Mouse (Mus musculus): ENCODE data around the gene Gss. TPM values are rescaled to one million over a fixed set of nuclear protein-coding genes. Genes with fewer than 3 reads are reported as not detected.

Gss gene
- 14.7 and 17.5 TPM in 2 replicates for polyA plus RNA-seq (2014; fragmentation: Nextera tagmentation; extraction: Ambion mirVana)

DNA sequence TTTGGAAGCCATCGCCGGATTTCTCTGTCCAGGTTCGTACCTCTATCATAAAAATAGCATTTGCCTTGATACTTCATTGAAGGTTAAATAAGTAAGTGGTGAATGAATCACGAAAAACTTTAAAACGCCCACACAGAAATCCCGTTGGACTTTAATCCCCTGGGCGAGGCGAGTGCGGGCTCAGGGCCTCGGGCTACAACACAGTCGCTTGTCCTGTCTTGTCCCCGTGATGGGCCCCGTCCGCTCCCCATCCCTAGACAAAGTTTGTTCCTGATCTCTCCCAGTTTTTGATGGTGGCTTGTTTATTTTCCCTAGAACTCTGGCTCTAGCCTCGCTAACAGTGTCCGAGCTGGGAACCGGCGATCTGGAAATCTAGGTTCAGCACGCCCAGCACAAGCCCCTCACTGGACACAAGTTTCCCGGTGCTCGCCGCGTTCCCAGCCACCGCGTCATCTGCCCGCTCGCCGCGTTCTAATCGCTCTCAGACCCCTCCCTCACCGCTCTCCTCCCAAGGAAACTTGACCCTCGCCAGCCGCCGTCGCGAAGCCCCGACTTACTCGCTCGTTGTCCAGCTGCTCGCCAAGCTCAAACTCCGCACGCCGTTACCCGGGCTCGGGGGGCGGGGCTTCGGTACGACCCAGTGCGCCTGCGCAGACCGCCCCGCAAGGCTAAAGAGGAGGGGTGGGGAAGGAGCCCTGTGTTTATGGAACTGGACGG lies at the start of gene Gss:
Gss (minus strand) TSS at position 674 of the 717 bp plus-strand sequence.
- no peaks in the 10 kb centered on the region for H3K27me3 ChIP-seq (ENCODE audit: control insufficient read depth, insufficient read depth, low read length)

GRCm38 (mm10) chr2:155641540-155642472 lies 49.2 kb upstream of the Gss start:
- ATAC-seq (ENCODE audit: low FRiP score), result 0 out of 2 replicates have a peak, but pooled peaks have one; percentile 38
- Histone ChIP-seq H3K9ac (ENCODE audit: low read length) (no peak overlapping the region), H3K9me3 (ENCODE audit: control insufficient read depth, low read length) (no peaks in the 10 kb centered on the region), H3K4me1 (ENCODE audit: control insufficient read depth, insufficient read depth, low read length) (no peaks in the 10 kb centered on the region), H3K27me3 (ENCODE audit: control insufficient read depth, insufficient read depth, low read length) (no peaks in the 10 kb centered on the region), H3K27ac (ENCODE audit: low read depth, low read length) (no peak overlapping the region; the same call in 1 of the 2 replicates), H3K36me3 (ENCODE audit: control insufficient read depth, insufficient read depth, low read length) (peaks cover 7% of the 10 kb centered on the region), H3K4me2 (no peak overlapping the region), H3K4me3 (ENCODE audit: low read depth, low read length) (no peak overlapping the region)
- whole genome bisulfite sequencing, result 87% methylated on average over 18 of the region's 18 CpGs
- DNase-seq (ENCODE audit: low spot score, missing footprints), result peak; percentile 75

More for the DNA sequence above, at the start of gene Gss:
- under 1% methylated on average over 53 of the region's 53 CpGs for WGBS
- peak within 1 kb of the TSS; percentile 75 for H3K4me2 ChIP-seq
- ATAC-seq (ENCODE audit: low FRiP score) (peak; percentile 95), DNase-seq (ENCODE audit: low spot score, missing footprints) (peak; percentile 100)
- peak within 1 kb of the TSS; percentile 76 for H3K27ac ChIP-seq (ENCODE audit: low read depth, low read length)
- no peaks in the 10 kb centered on the region for H3K9me3 ChIP-seq (ENCODE audit: control insufficient read depth, low read length)
- peak within 1 kb of the TSS; percentile 57 for H3K4me3 ChIP-seq (ENCODE audit: low read depth, low read length)
- H3K36me3 ChIP-seq (ENCODE audit: control insufficient read depth, insufficient read depth, low read length), result no peaks in the 10 kb centered on the region
- H3K4me1 ChIP-seq (ENCODE audit: control insufficient read depth, insufficient read depth, low read length), result peaks cover 4% of the 10 kb centered on the region
- peak within 1 kb of the TSS; percentile 76 for H3K9ac ChIP-seq (ENCODE audit: low read length)

GRCm38 (mm10) chr2:155640656-155641055 lies 48.0 kb upstream of the Gss start:
- no peak for DNase-seq (ENCODE audit: low spot score, missing footprints)
- no peak overlapping the region for H3K27ac ChIP-seq (ENCODE audit: low read depth, low read length)
- no peak for ATAC-seq (ENCODE audit: low FRiP score)
- no peaks in the 10 kb centered on the region for H3K9me3 ChIP-seq (ENCODE audit: control insufficient read depth, low read length)
- no peak overlapping the region for H3K9ac ChIP-seq (ENCODE audit: low read length)
- no peak overlapping the region for H3K4me2 ChIP-seq
- H3K4me3 ChIP-seq (ENCODE audit: low read depth, low read length), result no peak overlapping the region
- no peaks in the 10 kb centered on the region for H3K27me3 ChIP-seq (ENCODE audit: control insufficient read depth, insufficient read depth, low read length)
- H3K36me3 ChIP-seq (ENCODE audit: control insufficient read depth, insufficient read depth, low read length), result peaks cover 13% of the 10 kb centered on the region
- WGBS, result 83% methylated on average over 6 of the region's 6 CpGs
- H3K4me1 ChIP-seq (ENCODE audit: control insufficient read depth, insufficient read depth, low read length), result no peaks in the 10 kb centered on the region

DNA sequence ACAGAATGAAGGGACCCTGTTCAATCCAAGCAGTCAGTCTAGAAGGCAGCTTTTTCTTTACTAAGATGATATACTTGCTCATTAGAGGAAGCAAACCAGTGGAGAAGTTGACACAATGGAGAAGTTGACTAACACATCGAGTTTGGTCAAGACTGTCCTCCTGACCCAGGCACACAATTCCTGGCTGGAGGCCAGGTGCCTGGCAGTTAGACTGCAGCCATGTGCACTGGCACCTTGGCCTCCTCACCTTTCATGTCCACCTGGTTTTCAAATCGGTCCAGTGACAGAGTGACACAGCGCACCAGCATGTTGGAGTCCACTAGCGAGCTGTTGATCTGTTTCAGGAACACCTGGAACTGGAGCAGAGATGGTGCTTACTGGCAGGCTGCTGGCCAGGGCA lies 44.8 kb upstream of the Gss start:
- Histone ChIP-seq H3K4me3 (ENCODE audit: low read depth, low read length) (no peak overlapping the region), H3K4me2 (no peak overlapping the region), H3K9ac (ENCODE audit: low read length) (no peak overlapping the region), H3K9me3 (ENCODE audit: control insufficient read depth, low read length) (no peaks in the 10 kb centered on the region), H3K4me1 (ENCODE audit: control insufficient read depth, insufficient read depth, low read length) (no peaks in the 10 kb centered on the region), H3K27me3 (ENCODE audit: control insufficient read depth, insufficient read depth, low read length) (peaks cover 6% of the 10 kb centered on the region), H3K27ac (ENCODE audit: low read depth, low read length) (no peak overlapping the region), H3K36me3 (ENCODE audit: control insufficient read depth, insufficient read depth, low read length) (peaks cover 20% of the 10 kb centered on the region)
- DNase-seq (ENCODE audit: low spot score, missing footprints) (peak; percentile 0), ATAC-seq (ENCODE audit: low FRiP score) (no peak)
- 93% methylated on average over 4 of the region's 4 CpGs for WGBS

DNA sequence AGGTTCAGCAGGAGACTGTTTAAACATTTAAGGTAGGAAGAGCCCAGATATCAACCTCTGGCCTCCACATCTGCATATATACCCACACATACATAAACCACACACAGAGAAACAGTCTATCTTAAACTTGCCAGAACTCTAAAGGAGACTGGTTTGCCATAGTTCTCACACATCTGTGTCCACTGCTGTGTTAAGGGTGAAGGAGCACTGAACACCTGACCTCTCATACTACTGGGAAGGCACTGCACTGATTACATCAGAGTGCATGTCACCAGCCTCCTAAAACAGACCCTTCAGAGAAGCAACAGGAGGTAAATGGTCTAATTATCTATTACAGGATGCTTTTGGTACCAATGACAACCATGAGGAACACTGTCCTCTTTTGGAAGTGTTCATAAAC lies 44.3 kb upstream of the Gss start:
- ATAC-seq (ENCODE audit: low FRiP score) (no peak), DNase-seq (ENCODE audit: low spot score, missing footprints) (no peak)
- Histone ChIP-seq H3K36me3 (ENCODE audit: control insufficient read depth, insufficient read depth, low read length) (peaks cover 20% of the 10 kb centered on the region), H3K27ac (ENCODE audit: low read depth, low read length) (no peak overlapping the region), H3K9me3 (ENCODE audit: control insufficient read depth, low read length) (no peaks in the 10 kb centered on the region), H3K4me3 (ENCODE audit: low read depth, low read length) (no peak overlapping the region), H3K27me3 (ENCODE audit: control insufficient read depth, insufficient read depth, low read length) (peaks cover 11% of the 10 kb centered on the region), H3K4me2 (no peak overlapping the region), H3K9ac (ENCODE audit: low read length) (no peak overlapping the region), H3K4me1 (ENCODE audit: control insufficient read depth, insufficient read depth, low read length) (no peaks in the 10 kb centered on the region)

DNA sequence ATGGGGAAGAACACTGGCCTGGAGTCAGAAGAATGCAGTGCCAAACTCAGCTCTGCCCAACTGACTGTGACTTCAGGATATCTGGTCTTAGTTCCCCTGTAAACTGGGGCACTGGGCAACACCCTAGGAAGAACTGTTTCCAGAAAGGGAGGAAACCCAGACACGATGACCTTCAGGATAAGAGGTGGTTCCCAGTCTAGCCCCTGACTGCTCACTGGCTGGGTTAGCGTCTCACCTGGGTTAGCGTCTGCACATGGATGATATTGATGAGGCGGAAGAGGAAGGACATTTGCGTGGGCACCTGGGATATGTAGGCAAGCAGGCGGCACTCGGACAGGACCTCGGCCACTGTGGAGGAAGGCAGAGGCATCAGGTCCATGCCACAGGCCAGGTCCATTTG lies 43.4 kb upstream of the Gss start:
- 95% methylated on average over 8 of the region's 8 CpGs for WGBS
- no peak overlapping the region for H3K4me3 ChIP-seq (ENCODE audit: low read depth, low read length)
- H3K27me3 ChIP-seq (ENCODE audit: control insufficient read depth, insufficient read depth, low read length), result peaks cover 20% of the 10 kb centered on the region
- peaks cover 20% of the 10 kb centered on the region for H3K36me3 ChIP-seq (ENCODE audit: control insufficient read depth, insufficient read depth, low read length)
- H3K27ac ChIP-seq (ENCODE audit: low read depth, low read length), result no peak overlapping the region
- DNase-seq (ENCODE audit: low spot score, missing footprints) (peak; percentile 19), ATAC-seq (ENCODE audit: low FRiP score) (no peak)
- no peaks in the 10 kb centered on the region for H3K9me3 ChIP-seq (ENCODE audit: control insufficient read depth, low read length)
- no peak overlapping the region for H3K4me2 ChIP-seq
- H3K9ac ChIP-seq (ENCODE audit: low read length), result no peak overlapping the region
- 0 out of 2 replicates have a peak, but pooled peaks cover 2% of the 10 kb centered on the region for H3K4me1 ChIP-seq (ENCODE audit: control insufficient read depth, insufficient read depth, low read length)

DNA sequence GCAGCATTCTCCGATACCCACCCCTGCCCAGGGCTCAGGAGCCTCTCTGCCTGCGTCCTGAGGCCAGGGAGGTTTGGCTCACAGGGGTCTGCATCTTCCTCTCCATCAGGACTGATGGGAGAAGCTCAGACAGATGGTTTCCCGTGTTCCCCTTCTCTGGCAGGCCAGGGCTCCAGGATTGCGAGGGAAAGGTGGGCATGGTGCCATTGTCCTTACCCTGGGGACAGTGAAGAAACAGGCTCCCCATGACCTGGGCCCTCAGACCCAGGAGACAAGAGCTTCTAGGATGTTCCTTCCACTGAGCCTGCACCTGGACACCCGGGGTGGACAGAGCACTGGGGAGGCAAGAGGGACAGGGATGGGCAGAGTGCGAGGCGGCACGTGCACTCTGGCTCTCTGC lies 42.0 kb upstream of the Gss start:
- H3K9me3 ChIP-seq (ENCODE audit: control insufficient read depth, low read length), result no peaks in the 10 kb centered on the region
- no peak overlapping the region for H3K9ac ChIP-seq (ENCODE audit: low read length)
- H3K4me2 ChIP-seq, result no peak overlapping the region
- peaks cover 15% of the 10 kb centered on the region for H3K36me3 ChIP-seq (ENCODE audit: control insufficient read depth, insufficient read depth, low read length)
- no peak for ATAC-seq (ENCODE audit: low FRiP score)
- peaks cover 5% of the 10 kb centered on the region for H3K4me1 ChIP-seq (ENCODE audit: control insufficient read depth, insufficient read depth, low read length)
- 92% methylated on average over 8 of the region's 8 CpGs for WGBS
- no peak overlapping the region for H3K27ac ChIP-seq (ENCODE audit: low read depth, low read length)
- H3K4me3 ChIP-seq (ENCODE audit: low read depth, low read length), result no peak overlapping the region
- peak; percentile 2 for DNase-seq (ENCODE audit: low spot score, missing footprints)
- peaks cover 34% of the 10 kb centered on the region for H3K27me3 ChIP-seq (ENCODE audit: control insufficient read depth, insufficient read depth, low read length)

DNA sequence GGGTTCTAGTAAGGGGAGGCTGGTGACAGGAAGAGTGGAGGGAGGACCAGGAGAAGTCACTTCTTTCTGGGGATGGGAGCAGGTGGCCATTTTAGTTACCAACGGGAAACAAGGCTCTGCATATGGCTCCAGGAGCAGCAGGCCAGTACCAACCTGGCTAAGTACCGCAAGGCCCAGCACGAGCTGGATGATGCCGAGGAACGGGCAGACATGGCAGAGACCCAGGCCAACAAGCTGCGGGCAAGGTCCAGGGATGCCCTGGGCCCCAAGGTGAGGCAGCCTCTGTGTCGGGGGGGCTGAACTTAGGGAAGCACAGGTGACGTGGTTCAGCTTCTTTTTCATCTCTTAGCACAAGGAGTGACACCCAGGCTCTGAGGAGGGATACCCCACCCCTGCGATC lies 41.1 kb upstream of the Gss start:
- peaks cover 11% of the 10 kb centered on the region for H3K4me1 ChIP-seq (ENCODE audit: control insufficient read depth, insufficient read depth, low read length)
- no peak overlapping the region for H3K27ac ChIP-seq (ENCODE audit: low read depth, low read length)
- DNase-seq (ENCODE audit: low spot score, missing footprints), result peak; percentile 73
- no peak for ATAC-seq (ENCODE audit: low FRiP score)
- no peaks in the 10 kb centered on the region for H3K9me3 ChIP-seq (ENCODE audit: control insufficient read depth, low read length)
- H3K9ac ChIP-seq (ENCODE audit: low read length), result no peak overlapping the region
- H3K4me2 ChIP-seq, result no peak overlapping the region
- peaks cover 42% of the 10 kb centered on the region for H3K27me3 ChIP-seq (ENCODE audit: control insufficient read depth, insufficient read depth, low read length)
- H3K36me3 ChIP-seq (ENCODE audit: control insufficient read depth, insufficient read depth, low read length), result peaks cover 15% of the 10 kb centered on the region
- no peak overlapping the region for H3K4me3 ChIP-seq (ENCODE audit: low read depth, low read length)
- WGBS, result 92% methylated on average over 9 of the region's 9 CpGs

GRCm38 (mm10) chr2:155633121-155633520 lies 40.5 kb upstream of the Gss start:
- Histone ChIP-seq H3K9ac (ENCODE audit: low read length) (no peak overlapping the region), H3K27me3 (ENCODE audit: control insufficient read depth, insufficient read depth, low read length) (peaks cover 48% of the 10 kb centered on the region), H3K36me3 (ENCODE audit: control insufficient read depth, insufficient read depth, low read length) (peaks cover 15% of the 10 kb centered on the region), H3K4me1 (ENCODE audit: control insufficient read depth, insufficient read depth, low read length) (peaks cover 11% of the 10 kb centered on the region), H3K4me3 (ENCODE audit: low read depth, low read length) (no peak overlapping the region), H3K9me3 (ENCODE audit: control insufficient read depth, low read length) (no peaks in the 10 kb centered on the region), H3K4me2 (no peak overlapping the region), H3K27ac (ENCODE audit: low read depth, low read length) (no peak overlapping the region)
- no peak for ATAC-seq (ENCODE audit: low FRiP score)
- 66% methylated on average over 19 of the region's 19 CpGs for WGBS
- peak; percentile 79 for DNase-seq (ENCODE audit: low spot score, missing footprints)

Measured in midbrain, embryonic 11.5 days (tissue).